Mouse (Mus musculus) frontal cortex, postnatal 10 days (tissue): ENCODE results near the gene Insig1.

Experiments used
- DNase-seq, 2 experiments: peaks; one replicate each; pipeline ENCODE4 v3.0.0; 2022; ENCODE audit warnings: low spot score in 2 of 2, mixed read lengths in 1 of 2

The Insig1 gene

DNA sequence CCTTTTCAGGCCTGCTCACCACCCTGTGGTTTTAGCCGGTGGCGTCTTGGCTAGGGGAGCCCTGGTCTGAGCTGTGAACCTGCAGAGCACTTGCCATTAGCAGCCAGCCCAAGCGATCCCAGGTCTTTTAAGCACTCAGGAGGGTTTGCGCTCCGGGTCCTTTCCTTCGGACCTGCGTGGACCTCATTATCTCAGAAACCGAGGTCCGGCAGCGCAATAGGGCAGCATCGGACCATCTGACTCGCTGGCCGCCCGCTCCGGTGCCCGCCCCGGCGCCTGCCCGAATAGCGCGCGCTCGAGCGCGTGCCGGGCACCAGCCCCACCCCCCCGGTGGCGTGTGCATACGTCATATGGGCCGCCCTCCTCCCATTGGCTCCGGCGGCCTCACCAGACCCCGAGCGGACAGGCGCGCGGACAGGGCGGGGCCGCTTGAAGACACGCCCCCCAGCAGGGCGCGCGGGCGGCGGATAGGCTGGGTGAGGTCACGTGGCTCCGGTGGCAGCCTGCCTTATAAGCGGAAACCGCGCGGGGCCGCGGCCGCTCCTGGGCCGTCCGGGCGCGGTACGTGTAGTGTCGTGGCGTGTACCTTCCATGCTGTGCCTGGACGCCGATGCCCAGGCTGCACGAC lies at the start of gene Insig1:
TSS of gene Insig1 (plus strand) at position 536 of the 628 bp plus-strand sequence.
- peak; percentile 98 to 99 for DNase-seq

DNA sequence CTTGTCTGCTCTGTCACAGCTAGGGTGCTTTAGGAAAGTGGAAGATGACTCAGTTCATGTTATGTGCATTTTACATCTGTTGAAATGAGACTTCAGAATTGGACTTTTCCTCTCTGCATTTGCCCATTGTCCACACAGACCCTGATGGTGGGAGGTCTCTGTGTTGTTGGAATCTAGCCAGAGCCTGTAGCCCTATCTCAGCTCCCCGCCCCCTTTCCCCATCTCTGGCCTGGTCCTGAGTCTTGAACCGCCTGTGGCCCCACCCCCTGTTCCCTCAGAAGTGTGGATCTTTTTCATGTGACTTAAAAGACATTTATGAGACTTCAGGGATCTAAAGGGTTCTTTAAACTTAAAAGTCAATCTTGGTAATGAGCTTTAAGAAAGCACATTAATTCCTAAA lies 47.7 kb upstream of the Insig1 start:
- no peak for DNase-seq

DNA sequence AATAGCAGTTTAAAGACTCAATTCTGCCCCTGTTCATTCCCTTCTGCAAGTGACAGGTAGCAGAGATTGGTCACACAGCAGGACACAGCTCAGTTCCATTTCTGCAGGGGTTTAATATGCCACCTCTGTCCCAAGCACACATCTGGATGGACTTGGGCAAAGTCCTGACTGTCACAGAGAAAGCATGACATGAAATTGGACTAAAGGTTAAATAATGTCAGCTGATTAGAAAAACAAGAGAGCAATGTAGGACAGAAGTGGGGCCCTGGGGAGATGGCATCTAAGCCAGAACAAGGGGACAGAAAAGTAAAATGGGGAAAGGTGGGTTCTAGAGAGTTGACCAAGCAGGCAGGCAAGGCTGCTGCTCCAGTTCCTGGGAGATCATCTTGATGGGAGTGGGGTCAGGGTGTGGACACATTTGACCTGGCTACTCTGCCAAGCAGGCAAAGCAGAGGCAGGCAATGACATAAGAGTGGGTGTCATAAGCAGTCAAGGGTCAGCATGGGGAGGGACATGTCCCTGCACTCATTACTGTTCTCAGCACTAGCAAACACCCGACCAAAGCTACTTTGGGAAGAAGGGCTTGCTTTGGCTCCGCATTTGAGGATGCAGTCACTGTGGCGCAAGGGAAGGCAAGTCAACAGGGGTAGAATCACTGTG lies 39.5 kb upstream of the Insig1 start:
- no peak for DNase-seq

DNA sequence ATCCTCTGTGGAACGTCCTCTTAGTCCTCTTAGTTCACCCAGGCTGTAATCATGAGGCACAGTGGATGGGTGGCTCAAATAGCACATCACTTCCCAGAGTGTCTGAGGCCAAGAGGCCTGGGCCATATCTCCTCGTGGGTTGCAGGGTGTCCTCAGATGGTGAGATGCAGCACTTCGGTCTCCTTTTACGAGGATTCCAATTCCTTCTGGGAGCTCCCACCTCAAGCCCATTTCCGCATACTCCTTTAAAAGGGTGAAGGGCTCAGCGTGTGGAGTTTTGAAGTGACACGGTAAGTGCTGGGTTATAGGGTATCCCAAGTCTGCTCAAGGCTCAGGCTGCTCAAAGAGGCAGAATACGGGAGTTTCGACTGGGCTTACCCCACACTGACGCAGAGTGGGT lies 38.3 kb upstream of the Insig1 start:
- DNase-seq: no peak

DNA sequence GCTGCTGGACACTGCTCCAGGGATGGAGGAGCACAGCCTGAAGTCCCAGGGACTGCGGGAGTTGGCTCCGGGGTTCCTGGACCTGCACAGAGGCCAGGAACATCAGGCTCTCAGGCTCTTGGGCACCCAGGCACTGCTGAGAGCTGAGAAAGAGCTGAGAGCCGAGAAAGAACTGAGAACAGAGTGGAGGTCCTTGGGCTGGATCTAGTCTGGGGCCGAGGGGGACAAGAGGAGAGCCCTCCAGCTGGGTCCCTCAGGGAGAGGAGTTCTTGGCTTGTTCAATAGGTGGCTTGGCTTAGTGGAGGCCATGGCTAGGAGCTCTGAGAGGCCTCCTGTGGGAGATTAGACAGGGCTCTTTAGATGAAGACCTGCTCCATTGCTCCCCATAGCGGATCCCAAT lies 37.9 kb upstream of the Insig1 start:
- no peak for DNase-seq

DNA sequence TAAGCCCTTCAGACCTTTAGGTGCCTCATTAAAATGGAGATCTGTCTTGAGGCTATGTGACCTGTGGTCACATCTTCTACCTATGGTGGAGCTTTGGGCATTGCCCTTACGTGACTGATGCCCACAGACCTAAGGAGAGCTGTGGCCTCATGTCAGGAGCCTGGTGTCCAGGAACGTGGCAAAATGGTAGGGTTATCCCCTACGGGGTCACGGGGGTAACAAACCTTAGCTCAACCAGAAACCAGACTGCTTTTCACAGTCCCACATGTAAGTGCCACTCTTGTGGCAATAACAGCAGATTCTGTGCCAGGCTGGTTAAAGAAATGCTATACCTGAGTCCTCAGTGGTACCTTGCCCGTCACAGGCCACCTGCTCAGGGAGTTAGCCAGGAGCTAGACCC lies 37.3 kb upstream of the Insig1 start:
- DNase-seq: no peak

DNA sequence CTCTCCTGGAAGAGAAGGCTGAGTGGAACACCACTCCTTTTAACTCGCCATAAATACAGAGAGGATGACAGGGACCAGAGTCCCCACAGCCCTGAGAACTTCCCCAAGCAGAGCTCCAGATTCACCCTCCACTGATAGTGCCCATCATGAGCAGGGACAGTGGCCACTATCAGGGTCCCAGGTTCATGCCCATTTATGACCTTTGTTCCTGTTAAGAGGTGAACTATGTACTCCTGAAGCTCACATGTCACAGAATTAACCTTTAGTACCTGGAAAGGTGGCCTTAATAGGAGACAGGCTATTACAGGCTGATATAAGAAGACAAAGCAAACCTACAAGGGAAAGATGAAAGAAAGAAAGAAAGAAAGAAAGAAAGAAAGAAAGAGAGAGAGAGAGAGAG lies 35.2 kb upstream of the Insig1 start:
- DNase-seq: no peak

DNA sequence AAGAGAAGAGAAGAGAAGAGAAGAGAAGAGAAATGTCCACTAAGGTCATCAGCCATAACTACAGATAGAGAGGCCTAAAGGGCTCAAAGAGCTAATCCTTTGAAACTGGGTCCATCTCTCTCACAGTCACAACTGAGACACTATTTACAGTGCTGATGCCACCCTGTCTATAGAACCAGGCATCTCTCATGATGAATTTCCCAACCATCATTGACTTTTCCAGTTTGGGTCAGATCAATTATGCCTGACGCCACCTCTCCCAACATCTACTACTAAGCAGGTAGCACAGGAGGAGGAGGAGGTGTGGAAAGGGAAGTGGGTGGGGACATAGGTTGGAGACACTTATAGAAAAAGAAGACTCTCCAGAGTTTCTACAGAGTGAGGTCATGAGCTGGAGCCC lies 34.6 kb upstream of the Insig1 start:
- no peak for DNase-seq

DNA sequence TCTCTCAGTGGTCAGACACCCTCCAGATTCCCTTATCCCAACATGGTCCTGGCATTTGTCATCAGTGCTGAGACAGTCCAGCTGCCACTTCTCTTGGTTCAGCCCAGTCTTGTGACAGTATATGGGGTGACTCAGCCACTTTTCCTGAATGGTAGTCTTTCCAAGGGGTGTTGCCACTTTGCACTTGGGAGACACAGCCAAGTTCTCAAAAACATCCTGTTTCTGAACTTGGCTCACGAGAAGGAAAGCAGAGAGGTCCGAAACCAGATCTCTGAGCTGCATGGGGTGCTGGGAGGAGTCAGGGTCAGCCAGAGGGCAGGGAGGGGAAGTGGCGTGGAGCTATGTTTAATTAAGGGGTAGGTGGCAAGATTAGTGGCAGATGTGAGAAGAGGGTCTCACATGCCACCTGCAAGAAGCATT lies 34.0 kb upstream of the Insig1 start:
- peak in 1 of 2 experiments; percentile 3 for DNase-seq

DNA sequence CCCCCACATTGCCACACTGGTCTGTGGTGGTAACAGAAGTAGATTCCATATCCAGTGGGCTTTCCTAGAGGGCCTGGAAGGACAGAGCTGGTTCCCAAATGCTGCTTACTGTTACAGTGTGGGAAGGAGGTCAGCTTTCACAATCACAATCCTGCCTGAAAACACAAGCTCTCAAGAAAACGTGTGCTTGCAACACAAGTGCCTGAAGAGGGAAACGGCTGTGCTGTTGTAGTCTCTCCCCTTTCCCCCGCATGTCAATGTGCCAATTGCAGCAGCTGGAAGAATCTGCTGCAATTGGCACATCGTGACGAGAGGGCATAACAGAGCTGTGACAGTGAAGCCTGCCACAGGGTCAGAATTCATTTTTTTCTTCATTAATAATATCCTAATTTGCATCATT lies 33.5 kb upstream of the Insig1 start:
- DNase-seq: peak in 1 of 2 experiments; percentile 2

DNA sequence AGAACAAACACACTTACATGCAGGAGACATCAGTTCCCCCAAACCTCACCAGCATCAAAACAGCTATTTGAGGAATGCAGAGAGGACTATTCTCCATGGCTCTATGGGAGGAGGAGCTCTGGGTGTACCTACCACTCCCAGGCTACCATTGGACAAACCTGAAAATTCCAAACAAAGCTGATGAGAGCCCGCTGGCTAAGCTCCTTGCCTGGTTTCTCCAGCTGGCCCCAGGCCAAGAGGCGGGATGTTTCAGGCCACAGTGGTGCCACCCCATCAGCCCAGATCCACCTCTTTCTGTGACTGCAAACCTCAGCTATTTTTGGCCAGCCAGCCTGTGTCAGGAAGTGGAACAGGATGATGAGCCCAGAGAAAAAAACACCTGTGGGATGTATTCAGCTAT lies 33.0 kb upstream of the Insig1 start:
- peak; percentile 13 to 14 for DNase-seq

DNA sequence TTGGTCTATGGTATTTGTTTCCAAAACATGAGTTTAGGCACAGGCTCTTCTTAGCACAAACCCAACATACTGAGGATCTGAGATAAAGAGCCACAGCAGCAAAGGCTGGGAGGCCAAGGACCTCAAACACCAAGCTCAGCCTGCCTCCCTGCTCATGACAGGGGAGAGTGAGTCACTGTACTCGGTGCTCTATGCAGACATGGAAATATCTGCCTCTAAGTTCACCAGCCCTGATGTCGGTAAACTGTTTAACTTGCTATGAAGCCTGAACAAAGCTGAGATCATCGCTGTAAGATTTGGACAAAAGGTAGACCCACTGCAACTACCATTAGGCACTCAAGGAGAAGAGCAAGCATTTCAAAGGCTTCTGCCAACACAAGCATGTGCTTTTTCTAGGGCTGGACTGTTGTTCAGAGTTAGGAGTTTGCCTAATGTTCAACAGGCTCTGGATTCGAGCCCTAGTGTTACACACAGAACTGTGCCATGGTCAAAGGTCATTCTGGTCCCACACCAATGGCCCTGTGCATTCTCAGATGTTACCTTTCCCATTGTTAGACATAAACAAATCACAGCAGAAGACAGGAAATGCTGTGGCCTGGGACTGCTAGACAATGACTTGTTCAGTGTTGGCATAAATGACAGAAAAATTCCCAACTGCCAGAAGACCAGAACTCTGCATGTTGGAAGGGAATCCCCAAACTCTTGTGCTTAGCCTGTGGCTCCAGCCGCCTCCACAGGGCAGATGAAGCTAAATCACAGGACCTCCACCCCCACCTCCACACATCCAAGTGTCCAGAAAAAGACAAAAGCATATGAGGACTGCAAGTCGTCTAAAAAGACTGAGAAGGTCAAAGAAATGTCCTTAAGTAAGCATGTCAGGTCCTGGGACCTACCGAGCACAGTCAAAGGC lies 31.2 kb upstream of the Insig1 start:
- DNase-seq: peak in 1 of 2 experiments; percentile 0

DNA sequence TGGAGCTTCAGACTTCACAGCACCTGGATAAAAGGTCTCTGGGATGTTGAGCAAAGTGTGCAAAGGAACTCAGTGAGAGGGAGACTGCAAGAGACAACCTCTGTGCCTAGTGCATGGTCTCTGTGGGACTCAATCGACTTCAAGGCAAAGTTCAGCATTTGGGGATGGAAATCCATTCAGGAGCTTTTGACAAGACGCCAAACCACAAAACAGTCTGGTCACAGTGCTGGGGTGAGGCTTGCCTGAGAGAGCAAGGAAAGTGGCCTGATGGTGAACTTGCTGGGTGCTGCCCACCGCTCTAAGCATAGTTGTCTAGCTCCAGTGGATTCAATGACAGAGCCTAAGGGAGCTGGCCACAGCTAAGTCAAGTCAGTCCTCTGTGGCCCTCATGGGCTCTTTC lies 30.4 kb upstream of the Insig1 start:
- DNase-seq: peak in 1 of 2 experiments; percentile 0

DNA sequence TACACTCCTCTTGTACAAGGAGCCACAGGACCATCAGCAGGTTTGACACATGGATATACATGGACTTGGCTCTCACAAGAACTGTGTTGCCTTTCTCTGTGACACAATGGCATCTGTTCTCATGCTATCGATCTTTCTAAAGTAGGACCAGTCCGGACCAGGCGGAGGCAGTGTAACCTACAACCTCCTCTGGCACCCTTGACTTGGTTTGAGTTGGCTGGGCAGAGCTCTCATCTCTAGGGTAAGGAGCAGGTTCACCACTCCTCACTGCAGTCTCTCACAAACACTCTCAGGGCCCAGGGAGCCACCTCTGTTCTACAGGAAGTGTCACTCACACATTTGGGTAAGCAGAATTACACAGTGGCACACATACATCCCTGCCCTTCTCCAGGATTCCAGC lies 29.1 kb upstream of the Insig1 start:
- DNase-seq: peak in 1 of 2 experiments; percentile 1

DNA sequence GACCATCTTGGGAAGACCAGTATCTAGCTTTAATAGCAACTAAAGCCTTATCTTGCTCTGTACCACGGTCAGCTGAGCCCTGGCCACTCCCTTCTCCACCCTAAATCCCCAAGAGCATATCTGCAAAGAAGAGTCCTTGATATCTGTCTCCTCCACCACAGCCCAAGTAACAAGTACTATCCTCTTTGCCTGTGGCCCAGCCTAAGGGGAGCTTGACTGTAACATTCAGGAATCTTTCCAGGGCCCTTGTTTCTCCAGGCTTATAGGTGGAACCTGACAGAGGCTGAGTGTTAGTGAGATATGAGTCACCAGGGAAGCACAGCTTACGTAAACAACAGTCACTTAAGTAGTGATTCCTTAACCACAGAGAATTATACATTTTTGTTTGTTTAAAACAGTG lies 28.4 kb upstream of the Insig1 start:
- DNase-seq: peak in 1 of 2 experiments; percentile 1

DNA sequence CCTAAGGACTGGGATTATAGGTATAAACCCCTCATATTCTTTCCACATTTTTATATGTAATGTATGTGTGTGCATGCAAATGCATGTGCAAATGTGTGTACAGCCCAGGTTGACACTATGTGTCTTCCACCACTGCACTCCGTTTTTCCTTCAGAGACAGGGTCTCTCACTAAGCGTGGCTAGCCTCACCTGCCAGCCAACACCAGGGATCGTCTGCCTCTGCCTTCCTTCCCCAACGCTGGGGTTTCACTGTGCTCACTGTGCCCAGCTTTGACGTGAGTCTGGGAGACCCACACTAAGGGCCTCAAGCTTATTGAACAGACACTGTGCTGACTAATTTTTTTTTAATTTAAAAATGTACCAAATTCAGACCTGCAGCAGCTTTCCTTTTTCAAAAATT lies 27.8 kb upstream of the Insig1 start:
- peak in 1 of 2 experiments; percentile 0 for DNase-seq

DNA sequence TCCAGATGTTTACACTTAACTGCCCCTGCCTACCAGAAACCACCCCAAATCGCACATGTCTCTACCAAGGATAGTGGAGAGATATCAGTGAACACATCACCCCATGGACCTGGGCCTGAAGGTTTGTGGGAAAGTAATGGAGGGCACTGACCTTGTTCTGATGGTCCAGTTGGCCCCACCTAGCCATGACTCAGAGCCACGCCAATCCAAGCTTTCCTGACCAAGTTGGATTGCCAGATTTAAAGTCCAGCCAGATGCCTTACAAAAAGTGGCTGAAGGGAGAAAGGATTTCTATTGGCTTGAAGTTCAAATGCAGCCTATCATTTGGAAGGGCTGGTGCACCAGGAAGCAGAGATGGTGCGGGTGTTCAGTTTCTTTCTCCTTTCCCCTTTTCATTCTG lies 24.2 kb upstream of the Insig1 start:
- DNase-seq: peak in 1 of 2 experiments; percentile 2

DNA sequence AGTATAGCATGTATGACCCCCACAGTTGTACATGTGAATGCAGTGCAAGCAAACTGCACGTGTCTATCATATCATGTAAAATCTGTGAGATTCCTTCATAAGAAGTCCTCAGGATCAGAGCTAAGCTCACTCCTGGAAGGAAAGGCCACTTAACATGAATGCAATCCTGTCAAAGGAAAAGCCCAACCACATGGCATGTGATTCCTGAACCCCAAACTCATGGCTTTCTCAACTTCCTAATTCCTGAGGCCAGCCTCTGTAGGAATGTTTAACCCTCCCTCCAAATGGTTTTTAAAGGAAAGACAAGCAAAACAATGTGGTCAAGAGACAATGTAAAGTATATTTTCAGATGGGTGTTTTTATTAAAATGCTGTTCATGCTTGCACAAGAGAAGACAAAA lies 23.2 kb upstream of the Insig1 start:
- DNase-seq: peak in 1 of 2 experiments; percentile 0

DNA sequence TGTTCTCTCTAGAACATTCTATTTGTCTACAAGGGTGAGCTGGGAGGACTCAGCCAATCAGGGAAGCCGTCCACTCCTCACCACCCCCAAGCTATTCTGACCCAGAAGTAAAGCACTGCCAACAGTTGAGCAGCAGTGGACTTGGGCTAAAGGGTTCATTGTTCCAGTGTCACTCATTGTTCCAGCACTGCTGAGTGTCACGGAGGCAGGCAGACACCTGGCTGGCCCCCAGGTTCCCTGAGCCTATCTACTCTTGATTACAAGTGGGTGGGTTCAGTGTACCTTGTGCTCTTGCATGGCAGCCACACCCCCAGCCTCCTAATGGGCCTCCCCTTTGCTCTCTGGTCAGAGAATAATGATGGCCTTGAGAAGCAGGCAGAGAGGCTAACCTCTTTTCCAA lies 15.7 kb upstream of the Insig1 start:
- DNase-seq: no peak

DNA sequence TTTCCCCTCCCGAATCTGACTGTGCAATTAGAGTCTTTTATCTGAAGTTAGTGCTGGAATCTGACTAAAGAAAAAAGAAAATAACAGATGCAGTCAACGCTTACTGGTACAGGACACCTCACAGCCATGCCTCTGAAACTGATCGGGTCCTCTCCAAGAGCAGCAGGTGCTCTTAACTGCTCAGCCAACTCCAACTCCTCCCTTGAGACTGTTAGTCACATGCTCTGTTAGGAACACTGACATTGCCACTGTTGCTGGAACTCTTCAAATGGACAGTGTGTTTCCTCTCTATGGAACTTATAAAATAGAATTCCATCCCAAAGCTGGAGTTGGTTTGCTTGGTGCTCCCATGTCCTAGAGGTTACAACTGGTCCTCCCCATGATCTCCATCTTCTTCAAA lies 14.3 kb upstream of the Insig1 start:
- DNase-seq: no peak

DNA sequence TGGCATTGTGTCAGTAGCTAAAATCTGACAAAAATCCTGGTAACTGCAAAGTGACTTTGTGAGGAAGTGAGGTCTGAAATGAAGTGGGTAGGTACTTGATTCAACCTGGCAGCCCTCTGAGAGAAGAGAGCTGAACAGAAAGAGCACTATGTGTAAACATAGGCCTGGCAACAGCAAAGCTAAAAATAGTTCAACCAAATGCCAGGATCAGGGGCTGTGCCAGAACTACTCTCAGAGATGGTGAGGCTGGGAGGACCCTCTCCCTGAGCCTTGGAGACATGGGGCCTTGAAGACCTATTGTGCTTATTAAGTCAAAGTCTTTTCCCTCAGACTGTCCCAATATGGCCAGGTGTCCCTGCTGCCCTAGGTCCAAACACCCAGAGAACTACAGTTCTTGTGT lies 10.7 kb upstream of the Insig1 start:
- no peak for DNase-seq

DNA sequence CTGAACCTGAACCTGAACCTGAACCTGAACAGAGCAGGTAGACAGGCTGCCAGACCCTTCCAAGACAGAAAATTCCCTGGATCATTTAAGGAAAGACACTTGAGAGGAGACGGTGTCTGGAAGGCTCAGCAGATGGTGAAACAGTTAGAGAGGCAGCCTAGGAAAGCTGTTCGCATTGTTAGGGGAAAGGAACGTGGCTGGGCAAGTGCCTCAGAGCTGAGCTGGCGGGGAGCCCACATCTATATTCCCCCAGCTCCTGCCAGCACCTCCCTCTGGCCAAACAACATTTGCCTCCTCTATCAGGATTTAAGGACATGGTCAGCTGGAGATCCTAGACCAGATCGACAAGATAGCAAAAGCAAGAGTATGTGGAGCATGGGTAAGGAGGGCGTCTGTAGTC lies 10.2 kb upstream of the Insig1 start:
- DNase-seq: no peak
